Mouse (Mus musculus): ENCODE data around the gene Tspan31. TPM values are rescaled to one million over a fixed set of nuclear protein-coding genes. Genes with fewer than 3 reads are reported as not detected.

Gene Tspan31
- polyA plus RNA-seq, 1 experiment: 81.6 TPM

GRCm38 (mm10) chr10:127042468-127043115 lies 27.5 kb downstream of the Tspan31 start:
- TF ChIP-seq POLR2A (IDR thresholded peaks at IDR 0.05; ENCODE audit: borderline replicate concordance, insufficient read depth, low read length) (no peak), CTCF (IDR thresholded peaks at IDR 0.05; ENCODE audit: borderline replicate concordance, insufficient read depth, low read depth, low read length) (no peak)
- Histone ChIP-seq H3K27me3 (ENCODE audit: control insufficient read depth, insufficient read depth, low read length) (no peaks in the 10 kb centered on the region), H3K4me3 (replicated peaks; ENCODE audit: insufficient read depth, low read depth, low read length) (peak overlapping the region; percentile 70), H3K4me1 (ENCODE audit: control insufficient read depth, insufficient read depth, low read length) (no peaks in the 10 kb centered on the region), H3K27ac (ENCODE audit: insufficient read depth, low read length) (no peak overlapping the region)
- DNase-seq: no peak
- 17% methylated on average over 5 of the region's 5 CpGs for WGBS

DNA sequence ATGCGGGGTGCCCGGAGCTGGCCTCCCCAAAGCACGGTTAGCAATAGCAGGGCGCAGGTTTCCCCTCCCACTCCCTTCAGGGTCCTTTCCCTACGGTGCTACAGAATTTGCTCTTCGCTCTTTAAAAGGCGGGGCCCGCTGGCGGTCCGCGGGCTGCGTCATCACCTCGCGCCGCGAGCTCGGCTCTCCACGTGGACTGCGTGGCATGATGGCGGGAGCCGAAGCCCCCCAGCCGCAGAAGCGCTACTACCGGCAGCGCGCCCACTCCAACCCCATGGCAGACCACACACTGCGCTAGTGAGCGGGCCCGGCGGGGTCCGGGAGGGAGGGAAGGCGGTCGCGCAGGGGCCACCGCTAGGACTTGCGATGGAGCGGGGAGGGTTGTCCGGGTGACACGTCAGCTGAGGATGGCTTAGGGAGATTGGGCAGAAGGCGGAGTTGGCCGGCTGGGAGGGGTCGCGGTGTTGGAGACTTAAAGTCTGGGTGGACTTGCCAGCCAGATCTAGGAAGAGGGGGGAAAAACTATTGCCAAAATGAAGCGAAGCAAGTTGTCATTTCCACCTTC lies 28.2 kb downstream of the Tspan31 start:
- Histone ChIP-seq H3K27ac (ENCODE audit: insufficient read depth, low read length) (no peak overlapping the region), H3K4me3 (replicated peaks; ENCODE audit: insufficient read depth, low read depth, low read length) (peak overlapping the region; percentile 70), H3K4me1 (ENCODE audit: control insufficient read depth, insufficient read depth, low read length) (no peaks in the 10 kb centered on the region), H3K27me3 (ENCODE audit: control insufficient read depth, insufficient read depth, low read length) (no peaks in the 10 kb centered on the region)
- peak; percentile 85 to 93 for DNase-seq
- WGBS: under 1% methylated on average over 44 of the region's 44 CpGs
- TF ChIP-seq CTCF (IDR thresholded peaks at IDR 0.05; ENCODE audit: borderline replicate concordance, insufficient read depth, low read depth, low read length) (no peak), POLR2A (IDR thresholded peaks at IDR 0.05; ENCODE audit: borderline replicate concordance, insufficient read depth, low read length) (no peak)

- H3K27me3 ChIP-seq (ENCODE audit: control insufficient read depth, insufficient read depth, low read length): no peaks in the 10 kb centered on the region
- no peak within 1 kb of the TSS for H3K27ac ChIP-seq (ENCODE audit: insufficient read depth, low read length)
- peak in 1 of 2 experiments; percentile 58 for DNase-seq
- H3K4me3 ChIP-seq (replicated peaks; ENCODE audit: insufficient read depth, low read depth, low read length): peak within 1 kb of the TSS; percentile 70
- WGBS: under 1% methylated on average over 28 of the region's 28 CpGs
- no peak for TF ChIP-seq CTCF (IDR thresholded peaks at IDR 0.05; ENCODE audit: borderline replicate concordance, insufficient read depth, low read depth, low read length)
- no peak for TF ChIP-seq POLR2A (IDR thresholded peaks at IDR 0.05; ENCODE audit: borderline replicate concordance, insufficient read depth, low read length)
- H3K4me1 ChIP-seq (ENCODE audit: control insufficient read depth, insufficient read depth, low read length): no peaks in the 10 kb centered on the region
Observed at GRCm38 (mm10) chr10:127041274-127041766, 28.7 kb downstream of the Tspan31 start, which contains the start of the genes Mettl1 and Eef1akmt3. Mettl1 (plus strand) TSS chr10:127041414. Eef1akmt3 (minus strand) TSS chr10:127041513.

GRCm38 (mm10) chr10:127040569-127041214 lies 29.4 kb downstream of the Tspan31 start:
- Histone ChIP-seq H3K27ac (ENCODE audit: insufficient read depth, low read length) (no peak overlapping the region), H3K4me1 (ENCODE audit: control insufficient read depth, insufficient read depth, low read length) (no peaks in the 10 kb centered on the region), H3K27me3 (ENCODE audit: control insufficient read depth, insufficient read depth, low read length) (no peaks in the 10 kb centered on the region), H3K4me3 (replicated peaks; ENCODE audit: insufficient read depth, low read depth, low read length) (peak overlapping the region; percentile 70)
- TF ChIP-seq CTCF (IDR thresholded peaks at IDR 0.05; ENCODE audit: borderline replicate concordance, insufficient read depth, low read depth, low read length): no peak
- under 1% methylated on average over 20 of the region's 20 CpGs for WGBS
- peak in 1 of 2 experiments; percentile 47 for DNase-seq

GRCm38 (mm10) chr10:127037641-127038040 lies 32.4 kb downstream of the Tspan31 start:
- Histone ChIP-seq H3K4me3 (replicated peaks; ENCODE audit: insufficient read depth, low read depth, low read length) (no peak overlapping the region), H3K27me3 (ENCODE audit: control insufficient read depth, insufficient read depth, low read length) (no peaks in the 10 kb centered on the region), H3K4me1 (ENCODE audit: control insufficient read depth, insufficient read depth, low read length) (no peaks in the 10 kb centered on the region), H3K27ac (ENCODE audit: insufficient read depth, low read length) (no peak overlapping the region)
- DNase-seq: no peak
- no peak for TF ChIP-seq CTCF (IDR thresholded peaks at IDR 0.05; ENCODE audit: borderline replicate concordance, insufficient read depth, low read depth, low read length)
- no peak for TF ChIP-seq POLR2A (IDR thresholded peaks at IDR 0.05; ENCODE audit: borderline replicate concordance, insufficient read depth, low read length)
- WGBS: 73% methylated on average over 12 of the region's 12 CpGs

DNA sequence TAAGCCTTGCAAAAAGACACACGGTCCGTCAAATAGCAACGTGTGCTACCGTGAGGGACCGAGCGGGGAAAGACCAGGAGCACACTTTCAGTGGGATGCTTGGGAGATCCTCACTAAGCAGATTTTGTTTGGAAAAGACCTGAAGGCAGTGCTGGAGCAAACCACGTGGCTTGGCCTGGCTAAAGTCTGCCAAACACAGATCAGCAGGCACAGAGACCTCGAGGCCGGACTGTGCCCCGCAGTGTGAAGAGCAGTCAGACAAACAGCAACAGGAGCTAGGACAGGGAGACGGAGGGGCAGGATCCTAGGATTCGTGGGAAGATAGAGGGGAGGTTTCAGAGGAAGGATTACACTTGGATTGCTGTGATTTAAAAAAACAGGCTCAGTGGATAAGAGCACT lies 33.8 kb downstream of the Tspan31 start:
- 77% methylated on average over 12 of the region's 12 CpGs for WGBS
- TF ChIP-seq CTCF (IDR thresholded peaks at IDR 0.05; ENCODE audit: borderline replicate concordance, insufficient read depth, low read depth, low read length) (no peak), POLR2A (IDR thresholded peaks at IDR 0.05; ENCODE audit: borderline replicate concordance, insufficient read depth, low read length) (no peak)
- no peak for DNase-seq
- H3K27ac ChIP-seq (ENCODE audit: insufficient read depth, low read length): no peak overlapping the region
- H3K27me3 ChIP-seq (ENCODE audit: control insufficient read depth, insufficient read depth, low read length): no peaks in the 10 kb centered on the region
- no peak overlapping the region for H3K4me3 ChIP-seq (replicated peaks; ENCODE audit: insufficient read depth, low read depth, low read length)
- no peaks in the 10 kb centered on the region for H3K4me1 ChIP-seq (ENCODE audit: control insufficient read depth, insufficient read depth, low read length)

DNA sequence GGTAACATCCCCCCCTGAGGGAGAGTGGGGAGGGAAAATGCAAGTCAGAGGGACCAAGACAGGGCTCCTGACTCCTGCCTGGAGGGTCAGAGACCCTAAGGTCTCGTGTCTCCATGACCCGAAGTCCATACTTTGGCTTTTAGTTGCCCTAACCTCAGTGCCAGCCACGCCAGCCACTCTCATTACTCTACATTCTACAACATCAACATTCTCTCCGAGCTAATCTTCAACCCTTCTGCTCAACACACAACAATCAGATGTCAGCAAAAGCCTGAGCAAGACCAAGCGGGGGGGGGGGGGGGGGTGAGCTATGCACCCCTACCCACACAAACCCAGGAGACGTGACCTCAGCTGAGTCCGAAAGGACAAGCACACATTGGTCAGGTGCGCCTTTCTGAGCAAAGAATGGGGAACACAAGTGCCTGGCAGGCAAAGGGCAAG lies 36.7 kb downstream of the Tspan31 start:
- no peak for DNase-seq
- WGBS: 78% methylated on average over 8 of the region's 8 CpGs

More for the DNA sequence above, 36.7 kb downstream of the Tspan31 start:
- Histone ChIP-seq H3K4me1 (ENCODE audit: control insufficient read depth, insufficient read depth, low read length) (no peaks in the 10 kb centered on the region), H3K27ac (ENCODE audit: insufficient read depth, low read length) (no peak overlapping the region), H3K4me3 (replicated peaks; ENCODE audit: insufficient read depth, low read depth, low read length) (no peak overlapping the region), H3K27me3 (ENCODE audit: control insufficient read depth, insufficient read depth, low read length) (no peaks in the 10 kb centered on the region)
- no peak for TF ChIP-seq CTCF (IDR thresholded peaks at IDR 0.05; ENCODE audit: borderline replicate concordance, insufficient read depth, low read depth, low read length)
- TF ChIP-seq POLR2A (IDR thresholded peaks at IDR 0.05; ENCODE audit: borderline replicate concordance, insufficient read depth, low read length): no peak

All from cerebellum, adult 2 months (tissue).